Mouse (Mus musculus) limb, embryonic 11.5 days (tissue): ENCODE measurements around the gene Gm5741. TPM values are rescaled to one million over a fixed set of nuclear protein-coding genes. Genes with fewer than 3 reads are reported as not detected.

Experiments
- ATAC-seq: fragments of 200-750 bp; cut with Nextera tagmentation; 2 replicates; pipeline ENCODE4 v1.8.0; 2017; ENCODE audit warnings: low read depth; ENCODE audit not compliant: insufficient number of reproducible peaks, low FRiP score, low TSS enrichment
- DNase-seq: peaks from one replicate; pipeline ENCODE4 v3.0.0-alpha.2; 2015; ENCODE audit warnings: low spot score
- H3K27ac ChIP-seq: fragments of 300-500 bp; sonication (generic); replicated peaks from 2 replicates; pipeline ENCODE4 v1.5.1; 2014; ENCODE audit warnings: low read depth, mild to moderate bottlenecking, low read length
- H3K27me3 ChIP-seq: fragments of 300-500 bp; sonication (generic); 2 replicates; pipeline ENCODE4 v1.6.1; 2014; ENCODE audit warnings: mild to moderate bottlenecking, low read length, mixed read lengths; ENCODE audit not compliant: control insufficient read depth, insufficient read depth
- H3K36me3 ChIP-seq: fragments of 300-500 bp; sonication (generic); 2 replicates; pipeline ENCODE4 v1.6.1; 2014; ENCODE audit warnings: mild to moderate bottlenecking, low read length, moderate library complexity, mixed read lengths; ENCODE audit not compliant: control insufficient read depth, insufficient read depth
- H3K4me1 ChIP-seq: fragments of 300-500 bp; sonication (generic); 2 replicates; pipeline ENCODE4 v1.6.1; 2014; ENCODE audit warnings: low read length, mixed read lengths; ENCODE audit not compliant: control insufficient read depth, insufficient read depth
- H3K4me2 ChIP-seq: fragments of 300-500 bp; sonication (generic); 2 replicates; pipeline ENCODE4 v1.6.1; 2014; ENCODE audit warnings: low read depth, mild to moderate bottlenecking, moderate library complexity; ENCODE audit not compliant: severe bottlenecking
- H3K4me3 ChIP-seq: fragments of 300-500 bp; sonication (generic); 2 replicates; pipeline ENCODE4 v1.5.1; 2014; ENCODE audit warnings: low read depth, low read length
- H3K9ac ChIP-seq: fragments of 300-500 bp; sonication (generic); 2 replicates; pipeline ENCODE4 v1.6.1; 2014; ENCODE audit warnings: mild to moderate bottlenecking, low read length
- H3K9me3 ChIP-seq: fragments of 300-500 bp; sonication (generic); 2 replicates; pipeline ENCODE4 v1.6.1; 2016; ENCODE audit warnings: low read length; ENCODE audit not compliant: control insufficient read depth
- WGBS: fragments of 180-500 bp; shearing (Covaris S2); extraction: QIAGEN DNeasy Blood & Tissue Kit; methylation state at CpG from one replicate; pipeline ENCODE4 v1.1.7; 2014; 5-methylcytosine and 5-hydroxymethylcytosine counted together
- polyA plus RNA-seq: library from polyadenylated mRNA; unstranded; fragments of >200 nt; fragmentation: Nextera tagmentation; extraction: Ambion mirVana; gene quantifications from 2 replicates; pipeline ENCODE4 v1.2.1, GENCODE M21; 2014

The Gm5741 gene
- 0.75 TPM in 1 of 2 replicates, not detected in the other for polyA plus RNA-seq

GRCm38 (mm10) chr8:85067982-85068381, at the start of gene Gm5741:
Gm5741 (minus strand) TSS chr8:85067982.
- H3K9me3 ChIP-seq, result no peaks in the 10 kb centered on the region
- H3K4me2 ChIP-seq, result no peak within 1 kb of the TSS
- no peak within 1 kb of the TSS for H3K27ac ChIP-seq
- H3K27me3 ChIP-seq, result no peaks in the 10 kb centered on the region
- H3K4me3 ChIP-seq, result no peak within 1 kb of the TSS; the same call in 1 of the 2 replicates
- DNase-seq, result no peak
- H3K9ac ChIP-seq, result no peak within 1 kb of the TSS
- H3K4me1 ChIP-seq, result no peaks in the 10 kb centered on the region
- no peak for ATAC-seq
- H3K36me3 ChIP-seq, result peaks cover 4% of the 10 kb centered on the region; the same call in 1 of the 2 replicates

DNA sequence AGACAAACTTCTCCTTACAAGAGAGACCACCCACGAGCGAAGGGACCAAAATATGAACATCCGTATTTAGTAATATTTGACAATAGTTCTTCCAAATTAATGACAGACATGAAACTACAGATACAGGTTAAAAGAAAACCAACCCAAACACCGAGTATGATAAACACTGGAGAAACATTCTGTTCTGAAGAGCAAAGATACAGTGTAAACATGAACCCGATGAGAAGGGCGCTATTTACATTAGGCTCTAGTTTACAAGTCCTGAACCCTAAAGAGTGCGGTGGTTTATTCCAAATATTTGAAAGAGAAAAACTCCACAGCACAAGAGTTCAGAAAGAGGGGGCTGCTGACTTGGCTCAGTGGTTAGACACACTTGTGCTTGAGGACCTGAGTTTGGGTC, 49.2 kb upstream of the Gm5741 start:
- ATAC-seq (no peak), DNase-seq (no peak)
- no peak overlapping the region for H3K27ac ChIP-seq
- no peaks in the 10 kb centered on the region for H3K9me3 ChIP-seq
- no peak overlapping the region for H3K9ac ChIP-seq
- WGBS, result 92% methylated on average over 7 of the region's 7 CpGs
- H3K4me2 ChIP-seq, result no peak overlapping the region
- no peaks in the 10 kb centered on the region for H3K4me1 ChIP-seq
- no peak overlapping the region for H3K4me3 ChIP-seq
- H3K27me3 ChIP-seq, result no peaks in the 10 kb centered on the region
- H3K36me3 ChIP-seq, result no peaks in the 10 kb centered on the region

DNA sequence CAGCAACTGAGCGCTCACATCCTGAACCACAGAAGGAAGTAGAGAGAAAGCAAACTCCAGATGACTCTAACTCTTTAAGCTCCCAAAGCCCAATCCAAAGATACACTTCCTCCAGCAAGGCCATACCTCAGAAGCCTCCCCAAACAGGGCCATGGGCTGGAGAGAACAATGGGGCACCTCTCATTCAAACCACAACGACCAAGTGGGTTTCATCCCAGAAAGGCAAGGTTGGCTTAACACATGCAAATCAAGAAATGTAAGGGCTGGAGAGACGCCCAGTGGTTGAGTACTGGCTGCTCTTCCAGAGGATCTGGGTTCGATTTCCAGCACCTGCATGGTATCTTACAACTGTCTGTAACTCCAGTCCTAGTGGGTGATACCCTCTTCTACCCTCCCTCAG, 47.7 kb upstream of the Gm5741 start:
- H3K27me3 ChIP-seq, result no peaks in the 10 kb centered on the region
- H3K36me3 ChIP-seq, result peaks cover 2% of the 10 kb centered on the region
- H3K4me1 ChIP-seq, result no peaks in the 10 kb centered on the region
- H3K9ac ChIP-seq, result no peak overlapping the region
- 81% methylated on average over 4 of the region's 4 CpGs for WGBS
- no peak overlapping the region for H3K4me2 ChIP-seq
- DNase-seq, result no peak
- H3K9me3 ChIP-seq, result no peaks in the 10 kb centered on the region
- H3K27ac ChIP-seq, result no peak overlapping the region
- no peak for ATAC-seq
- H3K4me3 ChIP-seq, result no peak overlapping the region

- 94% methylated on average over 10 of the region's 10 CpGs for WGBS
- H3K36me3 ChIP-seq, result peaks cover 4% of the 10 kb centered on the region
- H3K27me3 ChIP-seq, result no peaks in the 10 kb centered on the region
- DNase-seq (no peak), ATAC-seq (no peak)
- no peak overlapping the region for H3K4me3 ChIP-seq
- H3K9me3 ChIP-seq, result no peaks in the 10 kb centered on the region
- no peaks in the 10 kb centered on the region for H3K4me1 ChIP-seq
- H3K4me2 ChIP-seq, result no peak overlapping the region
- H3K27ac ChIP-seq, result no peak overlapping the region
- no peak overlapping the region for H3K9ac ChIP-seq
Measured at GRCm38 (mm10) chr8:85113241-85113640, 45.5 kb upstream of the Gm5741 start.

- no peak overlapping the region for H3K27ac ChIP-seq
- 87% methylated on average over 4 of the region's 4 CpGs for WGBS
- no peaks in the 10 kb centered on the region for H3K27me3 ChIP-seq
- H3K9me3 ChIP-seq, result no peaks in the 10 kb centered on the region
- no peak overlapping the region for H3K4me2 ChIP-seq
- H3K4me1 ChIP-seq, result no peaks in the 10 kb centered on the region
- peaks cover 10% of the 10 kb centered on the region for H3K36me3 ChIP-seq
- no peak overlapping the region for H3K9ac ChIP-seq
- H3K4me3 ChIP-seq, result no peak overlapping the region
- DNase-seq, result no peak
- no peak for ATAC-seq
Measured at GRCm38 (mm10) chr8:85100076-85100665, 32.4 kb upstream of the Gm5741 start.

DNA sequence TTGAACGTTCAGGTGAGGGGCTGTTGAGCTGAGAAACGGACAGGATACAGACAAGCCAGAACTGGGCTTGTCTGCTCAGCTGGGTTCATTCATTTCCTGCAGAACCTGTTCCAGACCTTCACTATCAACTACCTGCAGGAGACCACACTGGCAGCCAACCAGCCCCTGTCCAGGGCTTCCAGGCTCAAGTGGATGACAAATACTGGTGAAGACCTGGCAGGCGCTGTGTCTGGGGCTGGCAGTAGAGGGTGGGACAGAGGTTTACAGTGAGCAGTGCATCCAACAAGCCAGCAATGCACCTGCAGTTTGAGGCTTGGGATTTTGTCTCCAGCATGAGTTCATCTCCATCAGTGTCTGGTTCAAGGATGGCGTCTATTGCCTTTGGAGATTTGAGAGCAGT, 29.1 kb upstream of the Gm5741 start:
- H3K9ac ChIP-seq, result no peak overlapping the region
- WGBS, result 93% methylated on average over 4 of the region's 4 CpGs
- no peaks in the 10 kb centered on the region for H3K9me3 ChIP-seq
- H3K4me1 ChIP-seq, result no peaks in the 10 kb centered on the region
- H3K4me2 ChIP-seq, result no peak overlapping the region
- no peaks in the 10 kb centered on the region for H3K27me3 ChIP-seq
- ATAC-seq (no peak), DNase-seq (no peak)
- peaks cover 12% of the 10 kb centered on the region for H3K36me3 ChIP-seq
- no peak overlapping the region for H3K4me3 ChIP-seq
- H3K27ac ChIP-seq, result no peak overlapping the region

DNA sequence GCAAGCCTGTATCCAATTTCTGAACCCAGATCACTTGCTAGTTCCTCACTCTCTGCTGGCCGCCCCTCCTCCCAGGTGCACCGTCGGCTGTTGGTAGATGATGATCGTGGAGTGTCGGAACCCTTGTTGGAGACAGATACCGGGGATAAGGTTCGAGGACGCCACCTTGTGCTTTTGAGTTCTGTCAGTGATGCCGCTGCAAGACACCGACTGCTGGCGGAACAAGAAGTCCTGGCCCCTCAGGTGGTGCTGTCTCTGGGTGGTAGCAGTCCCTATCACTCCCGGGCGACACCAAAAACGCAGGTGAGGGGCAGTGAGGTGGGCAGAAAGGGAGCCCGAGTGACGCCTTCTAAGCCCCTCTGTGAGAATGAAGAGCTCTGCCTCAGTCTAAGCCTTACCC, 28.4 kb upstream of the Gm5741 start:
- H3K4me2 ChIP-seq, result no peak overlapping the region
- ATAC-seq, result no peak
- WGBS, result 90% methylated on average over 16 of the region's 16 CpGs
- H3K9me3 ChIP-seq, result no peaks in the 10 kb centered on the region
- H3K4me1 ChIP-seq, result no peaks in the 10 kb centered on the region
- H3K27me3 ChIP-seq, result no peaks in the 10 kb centered on the region
- no peak overlapping the region for H3K4me3 ChIP-seq
- peaks cover 14% of the 10 kb centered on the region for H3K36me3 ChIP-seq
- no peak for DNase-seq
- no peak overlapping the region for H3K9ac ChIP-seq
- H3K27ac ChIP-seq, result no peak overlapping the region

DNA sequence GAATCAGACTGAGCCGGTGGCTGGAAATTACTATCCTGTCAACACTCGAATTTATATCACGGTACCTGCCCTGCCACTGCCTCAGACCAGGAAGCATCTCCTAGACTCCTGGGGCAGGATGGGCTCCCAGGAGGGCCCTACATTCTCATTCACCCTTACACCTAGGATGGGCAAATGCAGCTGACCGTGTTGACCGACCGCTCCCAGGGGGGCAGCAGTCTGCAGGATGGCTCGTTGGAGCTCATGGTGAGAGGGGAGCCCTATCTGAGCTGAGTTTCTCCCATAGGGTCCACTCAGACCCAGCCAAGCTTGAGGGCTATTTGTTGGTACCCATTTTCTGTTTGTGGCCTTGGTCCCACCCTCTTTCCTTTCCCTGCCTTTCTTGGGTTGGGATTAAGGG, 27.8 kb upstream of the Gm5741 start:
- Histone ChIP-seq H3K27me3 (no peaks in the 10 kb centered on the region), H3K9me3 (no peaks in the 10 kb centered on the region), H3K9ac (no peak overlapping the region), H3K27ac (no peak overlapping the region), H3K4me3 (no peak overlapping the region), H3K36me3 (peaks cover 15% of the 10 kb centered on the region), H3K4me2 (no peak overlapping the region), H3K4me1 (no peaks in the 10 kb centered on the region)
- no peak for DNase-seq
- ATAC-seq, result no peak
- 92% methylated on average over 7 of the region's 7 CpGs for WGBS

- Histone ChIP-seq H3K27me3 (no peaks in the 10 kb centered on the region), H3K4me1 (no peaks in the 10 kb centered on the region), H3K36me3 (peaks cover 15% of the 10 kb centered on the region), H3K4me3 (no peak overlapping the region), H3K9me3 (no peaks in the 10 kb centered on the region), H3K9ac (no peak overlapping the region), H3K27ac (no peak overlapping the region), H3K4me2 (no peak overlapping the region)
- WGBS, result 92% methylated on average over 13 of the region's 13 CpGs
- ATAC-seq (no peak), DNase-seq (no peak)
Measured at GRCm38 (mm10) chr8:85095051-85095450, 27.3 kb upstream of the Gm5741 start.
